Mouse (Mus musculus) E14TG2a.4 (cell line): ENCODE results near the gene Tchp.

ENCODE experiments used
- CTCF ChIP-seq: conservative IDR thresholded peaks from 2 replicates; pipeline ENCODE4 v1.5.1; 2014; ENCODE audit warnings: low read length
- POU5F1 ChIP-seq: IDR thresholded peaks from 2 replicates; pipeline ENCODE4 v1.6.1; 2014; ENCODE audit warnings: low read length, borderline replicate concordance

DNA sequence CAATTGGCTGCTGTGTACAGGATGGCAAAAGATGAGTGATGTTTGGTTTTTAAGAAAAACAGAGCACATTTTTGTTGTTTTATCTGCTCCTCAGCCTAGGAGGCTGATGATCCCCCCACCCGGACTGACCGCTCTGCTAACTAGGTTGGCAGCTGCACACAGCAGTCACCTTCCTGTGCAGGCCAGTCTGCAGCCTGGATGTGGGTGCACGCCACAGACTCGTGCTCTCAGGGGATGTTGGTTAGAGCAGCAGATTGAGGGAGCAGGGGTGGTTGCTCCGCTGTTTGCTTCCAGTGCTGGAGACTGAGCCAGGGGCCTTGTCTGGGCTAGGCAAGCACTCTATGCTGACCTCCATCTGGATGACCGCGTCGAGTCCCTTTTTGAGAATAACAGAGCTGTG lies 62.2 kb downstream of the Tchp start:
- TF ChIP-seq CTCF, result no peak
- TF ChIP-seq POU5F1, result no peak
